Mouse (Mus musculus): ENCODE results near the gene Lifr. TPM values are rescaled to one million over a fixed set of nuclear protein-coding genes. Genes with fewer than 3 reads are reported as not detected.

The Lifr gene
- total and polyA plus RNA-seq, 2 experiments: 134 to 431 TPM

GRCm38 (mm10) chr15:7140322-7140721 is 49.9 kb downstream of the Lifr start:
- TF ChIP-seq POLR2A (IDR thresholded peaks at IDR 0.05; ENCODE audit: extremely low read depth, insufficient read depth, low read length) (peak; percentile 91), CTCF (IDR thresholded peaks at IDR 0.05; ENCODE audit: low read depth, low read length) (no peak)
- Histone ChIP-seq H3K4me1 (ENCODE audit: control insufficient read depth, insufficient read depth, low read length) (peaks cover 50% of the 10 kb centered on the region), H3K27me3 (ENCODE audit: control insufficient read depth, insufficient read depth, low read length) (no peaks in the 10 kb centered on the region), H3K4me3 (ENCODE audit: insufficient read depth, low read depth, low read length) (peak overlapping the region; percentile 34; the same call in 1 of the 2 replicates), H3K79me2 (ENCODE audit: control insufficient read depth, insufficient read depth, low read length) (peaks cover 40% of the 10 kb centered on the region; the same call in 1 of the 2 replicates), H3K36me3 (ENCODE audit: control insufficient read depth, insufficient read depth, low read length) (no peaks in the 10 kb centered on the region), H3K9ac (ENCODE audit: low read depth, low read length) (no peak overlapping the region), H3K27ac (replicated peaks; ENCODE audit: insufficient read depth, low read depth, low read length) (peak overlapping the region; percentile 70)
- DNase-seq (ENCODE audit: extremely low read depth, low read depth, low spot score): peak; percentile 83
- 13% methylated on average over 7 of the region's 7 CpGs for WGBS

DNA sequence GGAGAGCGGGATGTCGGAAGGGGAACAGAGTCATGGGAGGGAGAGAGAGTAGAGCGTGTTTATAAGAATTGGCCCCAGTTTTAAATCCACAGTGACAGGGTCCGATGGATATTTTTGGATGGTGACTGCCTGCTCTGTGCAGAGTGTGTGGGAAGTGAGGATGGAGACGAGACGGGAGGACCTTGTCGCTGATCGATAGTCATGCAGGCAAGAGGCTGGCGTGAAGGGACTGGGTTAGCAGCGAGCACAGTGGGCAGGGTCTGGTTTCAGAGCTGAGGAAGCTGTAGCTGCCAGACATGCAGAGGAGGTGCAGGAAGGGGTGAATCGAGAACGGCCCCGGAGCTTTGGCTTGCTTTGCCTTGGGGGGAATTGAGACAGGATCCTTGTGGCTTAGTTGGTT is 50.8 kb downstream of the Lifr start:
- peaks cover 50% of the 10 kb centered on the region for H3K4me1 ChIP-seq (ENCODE audit: control insufficient read depth, insufficient read depth, low read length)
- no peaks in the 10 kb centered on the region for H3K36me3 ChIP-seq (ENCODE audit: control insufficient read depth, insufficient read depth, low read length)
- peak; percentile 52 for DNase-seq (ENCODE audit: extremely low read depth, low read depth, low spot score)
- no peaks in the 10 kb centered on the region for H3K27me3 ChIP-seq (ENCODE audit: control insufficient read depth, insufficient read depth, low read length)
- 23% methylated on average over 13 of the region's 13 CpGs for WGBS
- H3K79me2 ChIP-seq (ENCODE audit: control insufficient read depth, insufficient read depth, low read length): peaks cover 44% of the 10 kb centered on the region; the same call in 1 of the 2 replicates
- peak overlapping the region; percentile 70 for H3K27ac ChIP-seq (replicated peaks; ENCODE audit: insufficient read depth, low read depth, low read length)
- H3K9ac ChIP-seq (ENCODE audit: low read depth, low read length): peak overlapping the region; percentile 12
- H3K4me3 ChIP-seq (ENCODE audit: insufficient read depth, low read depth, low read length): peak overlapping the region; percentile 47
- TF ChIP-seq CTCF (IDR thresholded peaks at IDR 0.05; ENCODE audit: low read depth, low read length): no peak
- TF ChIP-seq POLR2A (IDR thresholded peaks at IDR 0.05; ENCODE audit: extremely low read depth, insufficient read depth, low read length): no peak

GRCm38 (mm10) chr15:7143689-7144170 is 53.3 kb downstream of the Lifr start:
- Histone ChIP-seq H3K36me3 (ENCODE audit: control insufficient read depth, insufficient read depth, low read length) (no peaks in the 10 kb centered on the region), H3K79me2 (ENCODE audit: control insufficient read depth, insufficient read depth, low read length) (peaks cover 47% of the 10 kb centered on the region; the same call in 1 of the 2 replicates), H3K27me3 (ENCODE audit: control insufficient read depth, insufficient read depth, low read length) (no peaks in the 10 kb centered on the region), H3K4me1 (ENCODE audit: control insufficient read depth, insufficient read depth, low read length) (peaks cover 42% of the 10 kb centered on the region), H3K4me3 (ENCODE audit: insufficient read depth, low read depth, low read length) (no peak overlapping the region), H3K9ac (ENCODE audit: low read depth, low read length) (peak overlapping the region; percentile 2; the same call in 1 of the 2 replicates), H3K27ac (replicated peaks; ENCODE audit: insufficient read depth, low read depth, low read length) (peak overlapping the region; percentile 49)
- WGBS: 9% methylated on average over 15 of the region's 15 CpGs
- TF ChIP-seq CTCF (IDR thresholded peaks at IDR 0.05; ENCODE audit: low read depth, low read length): no peak
- no peak for TF ChIP-seq POLR2A (IDR thresholded peaks at IDR 0.05; ENCODE audit: extremely low read depth, insufficient read depth, low read length)
- peak; percentile 94 for DNase-seq (ENCODE audit: extremely low read depth, low read depth, low spot score)

GRCm38 (mm10) chr15:7144542-7144941 is 54.1 kb downstream of the Lifr start:
- no peaks in the 10 kb centered on the region for H3K36me3 ChIP-seq (ENCODE audit: control insufficient read depth, insufficient read depth, low read length)
- H3K79me2 ChIP-seq (ENCODE audit: control insufficient read depth, insufficient read depth, low read length): peaks cover 44% of the 10 kb centered on the region; the same call in 1 of the 2 replicates
- H3K4me1 ChIP-seq (ENCODE audit: control insufficient read depth, insufficient read depth, low read length): peaks cover 40% of the 10 kb centered on the region
- TF ChIP-seq CTCF (IDR thresholded peaks at IDR 0.05; ENCODE audit: low read depth, low read length): no peak
- no peak for TF ChIP-seq POLR2A (IDR thresholded peaks at IDR 0.05; ENCODE audit: extremely low read depth, insufficient read depth, low read length)
- 41% methylated on average over 3 of the region's 3 CpGs for WGBS
- H3K4me3 ChIP-seq (ENCODE audit: insufficient read depth, low read depth, low read length): no peak overlapping the region
- no peak for DNase-seq (ENCODE audit: extremely low read depth, low read depth, low spot score)
- peak overlapping the region; percentile 76 for H3K27ac ChIP-seq (replicated peaks; ENCODE audit: insufficient read depth, low read depth, low read length)
- H3K27me3 ChIP-seq (ENCODE audit: control insufficient read depth, insufficient read depth, low read length): no peaks in the 10 kb centered on the region
- H3K9ac ChIP-seq (ENCODE audit: low read depth, low read length): 0 out of 2 replicates have a peak overlapping the region, but pooled peaks have one; percentile 5

- no peaks in the 10 kb centered on the region for H3K27me3 ChIP-seq (ENCODE audit: control insufficient read depth, insufficient read depth, low read length)
- H3K79me2 ChIP-seq (ENCODE audit: control insufficient read depth, insufficient read depth, low read length): peaks cover 46% of the 10 kb centered on the region; the same call in 1 of the 2 replicates
- H3K4me1 ChIP-seq (ENCODE audit: control insufficient read depth, insufficient read depth, low read length): peaks cover 39% of the 10 kb centered on the region
- DNase-seq (ENCODE audit: extremely low read depth, low read depth, low spot score): peak; percentile 51
- no peaks in the 10 kb centered on the region for H3K36me3 ChIP-seq (ENCODE audit: control insufficient read depth, insufficient read depth, low read length)
- peak overlapping the region; percentile 34; the same call in 1 of the 2 replicates for H3K9ac ChIP-seq (ENCODE audit: low read depth, low read length)
- TF ChIP-seq POLR2A (IDR thresholded peaks at IDR 0.05; ENCODE audit: extremely low read depth, insufficient read depth, low read length): no peak
- TF ChIP-seq CTCF (IDR thresholded peaks at IDR 0.05; ENCODE audit: low read depth, low read length): no peak
- no peak overlapping the region for H3K4me3 ChIP-seq (ENCODE audit: insufficient read depth, low read depth, low read length)
- peak overlapping the region; percentile 76 for H3K27ac ChIP-seq (replicated peaks; ENCODE audit: insufficient read depth, low read depth, low read length)
- 40% methylated on average over 9 of the region's 9 CpGs for WGBS
Observed at GRCm38 (mm10) chr15:7144942-7145341, 54.5 kb downstream of the Lifr start.

- Histone ChIP-seq H3K4me1 (ENCODE audit: control insufficient read depth, insufficient read depth, low read length) (peaks cover 39% of the 10 kb centered on the region), H3K27me3 (ENCODE audit: control insufficient read depth, insufficient read depth, low read length) (no peaks in the 10 kb centered on the region), H3K4me3 (ENCODE audit: insufficient read depth, low read depth, low read length) (no peak overlapping the region), H3K36me3 (ENCODE audit: control insufficient read depth, insufficient read depth, low read length) (no peaks in the 10 kb centered on the region), H3K27ac (replicated peaks; ENCODE audit: insufficient read depth, low read depth, low read length) (peak overlapping the region; percentile 76), H3K79me2 (ENCODE audit: control insufficient read depth, insufficient read depth, low read length) (peaks cover 47% of the 10 kb centered on the region; the same call in 1 of the 2 replicates), H3K9ac (ENCODE audit: low read depth, low read length) (peak overlapping the region; percentile 34; the same call in 1 of the 2 replicates)
- TF ChIP-seq POLR2A (IDR thresholded peaks at IDR 0.05; ENCODE audit: extremely low read depth, insufficient read depth, low read length): no peak
- TF ChIP-seq CTCF (IDR thresholded peaks at IDR 0.05; ENCODE audit: low read depth, low read length): no peak
- 8% methylated on average over 5 of the region's 5 CpGs for WGBS
- DNase-seq (ENCODE audit: extremely low read depth, low read depth, low spot score): peak; percentile 88
Observed at GRCm38 (mm10) chr15:7145555-7145954, 55.1 kb downstream of the Lifr start.
